Mouse (Mus musculus) c-Kit-positive CD71-positive TER-119-negative erythroid progenitor cells, embryonic 14.5 days (primary cell): ENCODE measurements around the gene 3110082I17Rik.

Source experiments
- DNase-seq: peaks from one replicate; pipeline ENCODE4 v3.0.0-alpha.2; 2013; ENCODE audit warnings: low read depth

The 3110082I17Rik gene

GRCm38 (mm10) chr5:139377468-139378270 is 82.7 kb downstream of the 3110082I17Rik start, which contains the start of gene Gpr146:
Gene Gpr146 (plus strand): TSS chr5:139377697.
- DNase-seq = no peak

- DNase-seq = no peak
These were observed 85.5 kb downstream of the 3110082I17Rik start for GRCm38 (mm10) chr5:139374841-139375240.

- no peak for DNase-seq
These were observed 86.4 kb downstream of the 3110082I17Rik start for GRCm38 (mm10) chr5:139373889-139374444.

- no peak for DNase-seq
These were observed 87.2 kb downstream of the 3110082I17Rik start for GRCm38 (mm10) chr5:139373126-139373525.

DNA sequence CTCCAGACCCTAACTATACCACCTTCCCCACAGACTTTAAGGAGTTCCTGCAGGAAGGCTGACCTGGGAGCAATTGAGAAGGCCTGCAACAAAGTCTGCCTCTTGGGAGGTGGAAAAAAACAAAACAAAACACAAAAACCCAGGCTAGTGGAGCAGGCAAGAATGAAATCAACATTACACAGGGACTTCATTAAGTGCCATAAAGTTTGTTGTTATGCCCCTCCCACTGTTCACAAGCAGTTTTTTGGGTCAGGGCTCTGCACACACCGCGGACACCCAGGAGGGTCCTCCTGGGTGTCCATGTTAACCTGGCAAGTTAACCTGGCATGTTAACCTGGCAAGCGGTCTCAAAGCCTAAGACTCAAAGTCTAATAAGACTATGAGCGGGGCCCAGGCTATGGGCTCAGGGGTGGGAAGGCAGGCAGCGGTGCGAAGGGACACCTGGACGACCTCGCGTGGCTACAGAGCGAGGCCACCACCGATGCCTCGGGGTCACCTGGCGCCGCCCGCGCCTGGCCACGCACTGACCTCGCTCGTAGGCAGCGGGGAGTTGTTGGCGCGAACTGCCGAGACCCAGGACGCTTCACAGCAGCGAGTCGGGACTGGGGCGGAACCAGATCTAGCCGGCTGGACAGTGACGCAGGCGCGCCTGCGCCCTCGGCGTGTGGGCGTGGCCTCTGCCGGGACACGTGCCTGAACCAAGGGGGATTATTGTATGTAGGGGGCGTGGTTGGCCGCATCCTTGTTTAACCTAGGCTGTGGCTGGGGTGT is 88.5 kb downstream of the 3110082I17Rik start:
- DNase-seq = peak; percentile 86

DNA sequence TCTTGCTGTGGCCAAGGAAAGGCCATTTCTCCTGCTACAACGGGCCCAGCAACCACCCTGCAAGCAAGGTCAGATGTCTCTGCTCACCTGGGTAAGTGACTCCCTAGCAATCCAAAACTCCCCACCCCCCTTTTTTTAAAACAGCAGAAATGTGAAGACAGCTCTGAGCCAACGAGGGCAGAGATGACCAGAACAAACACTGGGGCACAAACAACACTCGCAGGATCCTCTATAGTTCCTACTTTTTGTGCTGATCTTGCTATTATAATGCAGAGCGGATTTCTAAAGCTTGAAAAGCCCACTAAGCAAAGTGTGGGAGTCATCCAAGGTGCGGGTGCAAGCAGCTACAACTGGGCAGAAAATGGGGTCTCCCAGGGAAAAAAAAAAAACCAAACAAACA is 89.2 kb downstream of the 3110082I17Rik start:
- no peak for DNase-seq

DNA sequence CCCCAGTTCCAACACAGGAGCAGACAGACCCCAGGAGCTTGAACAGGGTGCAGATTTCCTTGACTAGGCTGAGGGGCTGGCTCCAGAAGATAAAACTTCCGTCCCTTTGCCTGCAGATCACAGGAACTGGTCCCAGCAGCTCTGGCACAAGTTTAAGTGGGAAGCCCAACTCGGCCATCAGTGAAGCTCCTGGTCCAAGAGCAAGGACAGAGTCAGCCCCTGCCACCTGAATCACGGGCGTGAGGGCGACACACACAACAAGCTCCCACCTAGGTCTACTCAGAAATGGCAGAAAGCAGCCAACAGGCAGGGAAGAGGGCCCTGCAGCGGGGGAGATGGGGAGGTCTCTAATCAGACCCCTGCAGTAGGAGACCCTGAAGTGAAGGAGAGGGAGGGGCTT is 90.0 kb downstream of the 3110082I17Rik start:
- DNase-seq = no peak

DNA sequence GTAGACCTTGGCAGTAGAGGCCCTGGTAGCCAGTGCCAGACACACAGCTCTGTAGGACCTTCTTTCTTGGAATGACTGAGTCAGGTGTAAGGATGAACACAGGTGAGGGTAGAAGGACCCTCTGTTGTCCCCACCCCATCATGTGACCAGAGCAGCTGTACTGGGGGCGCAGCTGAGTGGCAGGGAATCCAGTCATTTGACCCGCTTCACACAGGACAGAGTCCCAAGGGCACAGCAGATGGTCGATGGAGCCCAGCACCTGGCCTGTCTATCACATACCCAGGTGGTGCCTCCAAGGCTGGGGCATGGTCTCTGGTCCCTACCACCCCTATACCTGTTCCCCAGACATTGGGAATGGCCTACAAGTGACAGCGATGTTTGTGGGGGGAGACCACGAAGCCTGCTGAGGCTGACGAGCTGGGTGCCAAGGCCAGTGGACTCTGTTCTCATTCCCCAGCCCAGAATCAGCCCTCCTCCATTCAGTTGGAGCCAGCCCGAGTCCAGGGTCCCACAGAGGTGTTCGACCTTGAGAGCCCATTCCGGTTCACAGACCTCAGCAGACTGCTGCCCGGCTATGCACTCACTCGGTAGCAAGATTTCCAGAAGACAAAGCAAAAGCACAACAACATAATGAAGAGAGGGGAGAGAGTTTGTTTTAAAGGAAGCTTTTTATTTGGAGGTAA is 91.5 kb downstream of the 3110082I17Rik start:
- DNase-seq = no peak

DNA sequence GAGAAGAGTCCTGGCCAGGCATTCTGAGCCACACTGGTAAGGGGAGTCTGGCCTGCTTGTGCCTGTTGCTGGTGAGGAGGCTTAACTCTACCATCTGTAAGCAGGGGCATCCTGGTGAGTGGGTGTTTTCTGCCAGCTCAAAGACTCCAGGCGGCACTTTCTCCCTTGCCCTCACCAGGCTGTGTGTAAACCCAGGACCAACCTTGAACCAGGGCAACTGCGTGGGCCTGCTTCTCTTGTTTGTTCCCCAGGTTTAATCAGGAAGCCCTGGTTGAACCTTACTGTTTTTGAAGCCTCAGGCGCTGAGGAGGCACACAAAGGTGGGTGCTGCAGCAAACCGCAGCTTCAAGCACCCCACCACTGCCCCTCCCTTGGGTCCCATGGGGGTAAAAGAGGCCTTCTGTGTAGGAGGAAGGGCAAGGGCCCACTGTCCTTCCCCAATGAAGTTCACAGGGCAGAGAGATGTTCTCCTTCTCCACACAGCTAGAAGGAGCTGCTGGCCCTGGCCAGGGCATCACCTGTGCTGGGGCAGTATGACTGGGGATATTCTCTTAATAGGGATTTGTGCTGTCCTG is 92.4 kb downstream of the 3110082I17Rik start:
- DNase-seq = no peak

DNA sequence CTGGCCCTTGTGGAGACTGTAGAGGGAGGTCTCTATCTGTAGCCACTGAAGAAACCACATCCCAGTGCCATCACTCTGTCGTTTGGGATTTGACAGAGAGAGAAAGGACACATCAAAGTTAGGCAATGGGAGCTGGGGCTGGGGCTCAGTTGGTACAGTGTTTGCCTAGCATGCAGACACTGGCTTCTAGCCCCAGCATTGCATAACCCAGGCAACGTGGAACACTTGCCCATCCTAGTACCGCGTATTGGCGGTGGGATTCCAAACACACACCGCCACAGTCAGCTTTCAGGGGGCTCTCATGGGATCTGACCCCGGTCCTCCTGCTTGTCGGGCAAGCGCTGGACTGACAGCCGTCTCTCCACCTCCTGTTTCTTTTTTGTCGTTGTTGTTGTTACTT is 93.8 kb downstream of the 3110082I17Rik start:
- DNase-seq = no peak

GRCm38 (mm10) chr5:139365827-139366226 is 94.5 kb downstream of the 3110082I17Rik start:
- no peak for DNase-seq

- DNase-seq = no peak
These were observed 95.3 kb downstream of the 3110082I17Rik start for GRCm38 (mm10) chr5:139364911-139365571.

DNA sequence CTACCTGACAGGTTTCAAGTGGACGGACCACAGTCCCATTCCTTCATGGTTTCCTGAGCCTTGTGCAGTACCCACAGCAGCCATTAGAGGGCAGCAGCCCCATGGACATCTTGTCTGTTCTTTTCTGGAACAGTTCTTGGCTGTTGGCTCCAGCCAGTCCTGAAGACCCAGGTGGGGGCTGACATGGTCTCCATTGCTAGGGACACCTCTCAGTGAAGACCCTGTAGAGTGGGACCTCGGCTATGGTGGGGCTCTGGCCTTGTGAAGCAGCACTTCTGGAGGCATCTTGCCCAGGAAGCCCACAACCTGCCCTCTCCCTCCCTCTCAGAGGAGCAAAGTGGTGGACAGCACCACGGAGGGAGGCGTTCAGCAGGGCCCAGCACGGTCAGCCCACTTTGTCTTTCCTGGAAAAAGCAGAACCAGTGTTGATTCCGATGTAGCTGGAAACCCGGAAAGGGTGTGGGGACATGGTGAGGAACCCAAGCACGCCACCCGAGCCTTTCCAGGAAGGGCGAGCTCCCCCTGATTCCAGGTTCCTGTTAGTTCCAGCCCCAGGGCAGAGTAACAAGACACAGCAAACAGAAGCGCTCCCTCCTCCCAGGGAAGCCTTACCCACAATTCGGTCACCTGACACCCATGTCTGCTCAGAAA is 95.9 kb downstream of the 3110082I17Rik start:
- peak; percentile 78 for DNase-seq

DNA sequence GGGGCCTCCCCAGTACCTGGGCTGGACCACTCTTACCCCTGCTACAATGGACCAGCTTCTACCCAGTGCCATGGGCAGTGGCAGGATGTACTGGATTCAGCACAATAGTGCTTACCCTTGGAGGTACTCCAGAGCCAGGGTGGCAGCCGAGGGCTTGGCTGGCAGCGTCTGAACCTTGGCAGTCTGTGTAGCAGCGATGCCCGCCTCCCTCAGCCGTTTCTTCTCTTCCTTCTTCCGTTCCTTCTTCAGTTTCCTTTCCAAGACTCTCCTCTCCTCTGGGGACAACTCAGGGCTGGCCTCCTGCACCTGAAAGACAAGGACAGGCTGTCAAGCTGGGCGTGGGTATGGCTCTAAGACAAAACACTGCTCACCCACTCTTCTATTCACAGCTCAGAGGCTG is 96.5 kb downstream of the 3110082I17Rik start:
- no peak for DNase-seq

DNA sequence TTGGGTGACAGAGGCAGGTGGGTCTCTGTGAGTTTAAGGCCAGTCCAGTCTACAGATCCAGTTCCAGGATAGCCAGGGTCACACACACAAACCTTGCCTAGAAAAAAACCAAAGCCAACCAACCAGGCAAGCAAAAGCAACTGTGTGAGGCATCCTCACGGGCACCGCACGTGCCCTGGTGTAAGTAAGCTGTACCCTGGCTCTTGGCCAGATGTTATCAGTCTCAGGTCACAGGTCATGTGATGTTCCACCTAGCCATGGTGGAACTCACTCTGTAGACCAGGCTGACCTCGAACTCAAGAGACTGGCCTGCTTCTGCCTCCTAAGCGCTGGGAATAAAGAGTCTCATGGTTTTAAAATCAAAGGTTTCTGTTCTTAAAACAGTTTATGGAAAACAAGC is 101.1 kb downstream of the 3110082I17Rik start:
- DNase-seq = no peak

DNA sequence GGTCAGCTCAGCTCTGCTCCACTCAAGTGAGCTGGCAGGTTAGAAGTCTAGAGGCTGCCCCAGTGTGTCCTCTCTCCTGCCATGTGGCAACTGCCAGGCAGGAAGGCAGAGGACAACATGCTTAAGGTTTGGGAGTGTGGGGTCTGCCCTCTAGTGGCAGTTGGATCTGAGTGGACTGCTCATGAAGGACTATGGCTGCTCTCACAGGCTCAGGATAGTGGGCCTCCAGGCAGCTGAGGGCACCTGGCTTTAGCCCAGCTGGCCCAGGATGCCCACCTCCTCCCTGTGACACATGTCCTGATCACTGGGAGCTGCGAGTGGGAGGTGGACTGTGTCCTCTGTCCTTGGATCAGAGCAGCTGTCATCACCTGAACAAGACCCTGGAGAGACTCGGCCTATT is 101.7 kb downstream of the 3110082I17Rik start:
- DNase-seq = no peak

DNA sequence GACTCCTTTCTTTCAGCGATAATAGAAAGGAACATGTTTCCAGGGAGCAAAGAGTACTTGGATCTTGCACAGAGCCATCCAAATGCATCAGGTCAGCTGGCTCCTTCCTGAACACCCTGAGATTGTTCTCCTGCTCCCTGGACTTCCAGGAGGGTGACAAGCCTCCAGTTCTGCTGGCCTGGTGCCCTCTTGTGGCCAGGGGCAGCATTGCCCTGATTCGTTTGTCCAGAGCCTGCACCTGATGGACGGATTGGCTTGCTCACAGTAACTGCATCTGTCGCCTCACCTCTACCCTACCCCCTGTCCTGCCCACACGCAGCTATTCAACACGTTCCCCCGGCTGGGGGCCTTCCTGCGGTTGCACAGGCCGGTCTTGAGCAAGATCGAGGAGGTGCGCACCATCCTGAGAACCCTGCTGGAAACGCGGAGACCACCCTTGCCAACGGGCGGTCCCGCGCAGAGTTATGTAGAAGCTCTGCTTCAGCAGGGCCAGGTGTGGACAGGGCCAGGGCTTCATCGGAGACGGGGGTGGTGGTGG is 105.0 kb downstream of the 3110082I17Rik start:
- DNase-seq = no peak

DNA sequence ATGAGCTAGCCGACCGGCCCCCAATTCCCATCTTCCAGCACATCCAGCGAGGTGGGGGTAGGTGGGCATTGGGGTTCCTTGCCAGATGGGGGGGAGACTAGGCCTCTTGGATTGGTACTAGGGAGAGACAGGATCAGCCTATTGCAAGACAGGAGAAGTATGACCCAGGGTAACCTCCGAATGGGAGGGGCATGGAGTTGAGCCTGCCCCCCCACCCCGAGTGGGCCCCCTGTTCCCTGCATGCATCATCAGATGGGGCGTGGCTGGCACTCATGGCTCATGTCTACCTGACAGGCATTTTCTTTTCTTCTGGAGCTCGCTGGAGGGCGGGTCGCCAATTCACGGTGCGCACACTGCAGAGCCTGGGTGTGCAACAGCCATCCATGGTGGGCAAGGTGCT is 106.4 kb downstream of the 3110082I17Rik start:
- DNase-seq = no peak

DNA sequence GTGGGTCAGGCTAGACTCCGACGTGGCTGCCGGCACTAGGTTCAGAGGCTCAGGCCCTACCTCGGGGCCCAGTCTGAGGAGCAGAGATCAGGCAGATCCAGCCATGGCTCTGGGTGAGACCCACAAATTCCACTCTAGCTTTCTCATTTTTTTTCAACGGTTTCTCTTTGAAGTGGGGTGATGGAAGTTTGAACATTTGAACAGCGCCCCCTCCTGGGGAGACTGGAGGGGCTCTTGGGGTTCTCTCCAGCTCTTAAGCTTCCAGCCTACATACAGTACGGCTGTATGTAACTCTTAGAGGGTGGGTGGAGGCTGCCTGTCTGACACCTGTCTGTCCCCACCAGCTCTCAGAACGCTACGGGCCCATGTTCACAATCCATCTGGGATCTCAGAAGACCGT is 106.8 kb downstream of the 3110082I17Rik start:
- peak; percentile 80 for DNase-seq

- DNase-seq = no peak
These were observed 108.0 kb downstream of the 3110082I17Rik start, which contains the start of gene Cyp2w1 for GRCm38 (mm10) chr5:139352317-139352716. Gene Cyp2w1 (plus strand): TSS chr5:139352617.

DNA sequence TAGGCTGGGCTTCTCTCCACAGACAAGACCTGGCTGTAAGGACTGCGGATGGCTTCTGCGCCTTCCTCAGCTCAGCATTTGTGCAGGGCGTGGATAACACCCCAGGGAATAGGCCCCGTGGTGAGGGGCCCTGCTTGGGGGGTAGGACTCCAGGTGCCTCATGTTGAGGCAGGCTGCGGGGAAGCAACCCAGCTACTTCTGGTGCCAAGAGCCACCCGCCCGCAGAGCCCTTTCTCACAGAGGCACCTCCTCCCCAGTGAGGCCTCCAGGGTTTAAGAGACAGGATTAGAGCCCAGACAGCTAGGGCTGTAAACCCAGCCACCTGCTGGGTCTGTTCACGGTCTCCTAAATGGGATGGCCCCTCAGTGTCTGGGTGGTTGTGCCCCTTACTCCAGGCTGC is 108.7 kb downstream of the 3110082I17Rik start:
- DNase-seq = no peak
